Mouse (Mus musculus): Measurements from ENCODE around the gene Snx5. TPM values are rescaled to one million over a fixed set of nuclear protein-coding genes. Genes with fewer than 3 reads are reported as not detected.
A peak's percentile ranks its signal among the peaks of the same experiment; 100 is the strongest.

The Snx5 gene
- polyA plus RNA-seq, 1 experiment from 2014 or later, result 83.9 TPM

- no peak overlapping the region for H3K4me3 ChIP-seq (replicated peaks)
- ATAC-seq (ENCODE audit: low read depth) (no peak), DNase-seq (no peak)
- no peak overlapping the region for H3K9ac ChIP-seq
- peaks cover 33% of the 10 kb centered on the region for H3K36me3 ChIP-seq
- no peak overlapping the region for H3K27ac ChIP-seq
- no peaks in the 10 kb centered on the region for H3K27me3 ChIP-seq
- no peaks in the 10 kb centered on the region for H3K9me3 ChIP-seq (replicated peaks)
- peaks cover under 1% of the 10 kb centered on the region for H3K4me1 ChIP-seq (replicated peaks)
- WGBS (ENCODE audit: insufficient replicate concordance), result 64% methylated on average over 3 of the region's 3 CpGs
- no peak overlapping the region for H3K4me2 ChIP-seq
Measured at GRCm38 (mm10) chr2:144281417-144281816, 10.7 kb upstream of the Snx5 start.

GRCm38 (mm10) chr2:144280568-144280967, 9.9 kb upstream of the Snx5 start:
- no peak for DNase-seq
- Histone ChIP-seq H3K9ac (no peak overlapping the region), H3K9me3 (replicated peaks) (no peaks in the 10 kb centered on the region), H3K36me3 (peaks cover 37% of the 10 kb centered on the region), H3K4me3 (replicated peaks) (no peak overlapping the region), H3K4me1 (replicated peaks) (peaks cover 8% of the 10 kb centered on the region), H3K27ac (no peak overlapping the region), H3K27me3 (no peaks in the 10 kb centered on the region), H3K4me2 (no peak overlapping the region)
- no peak for ATAC-seq (ENCODE audit: low read depth)
- 78% methylated on average over 3 of the region's 3 CpGs for WGBS (ENCODE audit: insufficient replicate concordance)

DNA sequence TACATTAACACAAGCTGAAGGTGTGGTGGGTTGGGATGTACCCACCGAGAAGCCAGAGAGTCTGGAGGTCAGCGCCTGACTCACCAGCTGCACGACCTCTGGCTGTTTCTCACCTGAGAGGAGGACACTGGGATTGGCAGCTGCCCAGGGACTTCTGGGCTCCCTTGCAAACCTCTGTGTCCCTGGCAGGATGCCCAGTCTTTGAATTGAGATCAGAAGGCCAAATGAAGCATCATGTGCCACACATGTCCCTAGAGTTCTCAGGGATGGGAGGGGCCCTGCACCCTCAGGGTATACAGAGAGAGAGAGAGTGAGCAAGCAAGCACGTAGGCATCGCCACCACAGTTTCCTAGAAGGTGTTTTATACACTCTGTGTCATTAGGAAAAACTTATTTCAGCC, 9.0 kb upstream of the Snx5 start:
- WGBS (ENCODE audit: insufficient replicate concordance), result 71% methylated on average over 5 of the region's 5 CpGs
- H3K4me2 ChIP-seq, result no peak overlapping the region
- H3K9me3 ChIP-seq (replicated peaks), result no peaks in the 10 kb centered on the region
- H3K36me3 ChIP-seq, result peaks cover 39% of the 10 kb centered on the region
- no peak overlapping the region for H3K27ac ChIP-seq
- ATAC-seq (ENCODE audit: low read depth) (no peak), DNase-seq (no peak)
- no peak overlapping the region for H3K4me3 ChIP-seq (replicated peaks)
- peaks cover 16% of the 10 kb centered on the region for H3K4me1 ChIP-seq (replicated peaks)
- H3K9ac ChIP-seq, result no peak overlapping the region
- no peaks in the 10 kb centered on the region for H3K27me3 ChIP-seq

DNA sequence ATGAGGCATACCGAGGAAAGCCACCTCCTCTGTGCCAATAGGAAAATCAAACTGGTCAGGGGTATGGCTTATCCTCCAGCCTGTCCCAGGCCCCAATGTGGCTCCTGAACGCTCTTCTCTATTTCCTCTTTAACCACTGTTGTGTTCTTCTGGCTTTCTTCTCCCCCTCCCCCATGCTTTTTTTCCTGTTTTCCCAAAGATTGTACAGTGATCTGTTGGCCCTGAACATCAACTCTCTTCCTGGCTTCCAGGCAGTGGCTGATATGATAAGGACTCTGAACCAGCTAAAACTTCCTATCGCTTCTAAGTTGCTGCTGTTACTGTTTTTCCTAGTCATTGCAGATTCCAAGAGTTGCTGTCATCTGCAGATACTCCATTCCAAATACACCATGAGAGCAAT, 6.2 kb upstream of the Snx5 start:
- WGBS (ENCODE audit: insufficient replicate concordance), result 58% methylated on average over 3 of the region's 3 CpGs
- DNase-seq (no peak), ATAC-seq (ENCODE audit: low read depth) (0 out of 2 replicates have a peak, but pooled peaks have one; percentile 13)
- H3K9me3 ChIP-seq (replicated peaks), result no peaks in the 10 kb centered on the region
- no peak overlapping the region for H3K4me2 ChIP-seq
- no peak overlapping the region for H3K9ac ChIP-seq
- peaks cover 42% of the 10 kb centered on the region for H3K4me1 ChIP-seq (replicated peaks)
- no peak overlapping the region for H3K4me3 ChIP-seq (replicated peaks)
- no peak overlapping the region for H3K27ac ChIP-seq
- peaks cover 39% of the 10 kb centered on the region for H3K36me3 ChIP-seq
- no peaks in the 10 kb centered on the region for H3K27me3 ChIP-seq

GRCm38 (mm10) chr2:144274741-144275140, 4.0 kb upstream of the Snx5 start:
- H3K4me3 ChIP-seq (replicated peaks), result no peak overlapping the region
- ATAC-seq (ENCODE audit: low read depth), result no peak

GRCm38 (mm10) chr2:144272088-144272487, 1.4 kb upstream of the Snx5 start:
- Histone ChIP-seq H3K27me3 (no peaks in the 10 kb centered on the region), H3K4me2 (peak overlapping the region; percentile 85), H3K36me3 (peaks cover 22% of the 10 kb centered on the region), H3K4me3 (replicated peaks) (peak overlapping the region; percentile 94), H3K27ac (peak overlapping the region; percentile 47; the same call in 1 of the 2 replicates), H3K9ac (peak overlapping the region; percentile 42), H3K4me1 (replicated peaks) (peaks cover 64% of the 10 kb centered on the region), H3K9me3 (replicated peaks) (no peaks in the 10 kb centered on the region)
- WGBS (ENCODE audit: insufficient replicate concordance), result 70% methylated on average over 12 of the region's 12 CpGs
- ATAC-seq (ENCODE audit: low read depth) (no peak), DNase-seq (no peak)

More at GRCm38 (mm10) chr2:144274741-144275140, 4.0 kb upstream of the Snx5 start:
- Histone ChIP-seq H3K4me1 (replicated peaks) (peaks cover 50% of the 10 kb centered on the region), H3K36me3 (peaks cover 32% of the 10 kb centered on the region), H3K27ac (peak overlapping the region; percentile 63), H3K27me3 (no peaks in the 10 kb centered on the region), H3K9me3 (replicated peaks) (no peaks in the 10 kb centered on the region), H3K9ac (peak overlapping the region; percentile 44), H3K4me2 (peak overlapping the region; percentile 18)
- DNase-seq, result no peak
- 33% methylated on average over 8 of the region's 8 CpGs for WGBS (ENCODE audit: insufficient replicate concordance)

- no peak for DNase-seq
- peaks cover 71% of the 10 kb centered on the region for H3K4me1 ChIP-seq (replicated peaks)
- peaks cover 26% of the 10 kb centered on the region for H3K36me3 ChIP-seq
- H3K9me3 ChIP-seq (replicated peaks), result no peaks in the 10 kb centered on the region
- H3K9ac ChIP-seq, result peak overlapping the region; percentile 98
- H3K4me3 ChIP-seq (replicated peaks), result peak overlapping the region; percentile 94
- WGBS (ENCODE audit: insufficient replicate concordance), result under 1% methylated on average over 25 of the region's 33 CpGs
- H3K27me3 ChIP-seq, result no peaks in the 10 kb centered on the region
- ATAC-seq (ENCODE audit: low read depth), result no peak; the same call in 1 of the 2 replicates
- peak overlapping the region; percentile 92 for H3K27ac ChIP-seq
- H3K4me2 ChIP-seq, result peak overlapping the region; percentile 85
Measured at GRCm38 (mm10) chr2:144269679-144270475, 829 bp downstream of the Snx5 start.

DNA sequence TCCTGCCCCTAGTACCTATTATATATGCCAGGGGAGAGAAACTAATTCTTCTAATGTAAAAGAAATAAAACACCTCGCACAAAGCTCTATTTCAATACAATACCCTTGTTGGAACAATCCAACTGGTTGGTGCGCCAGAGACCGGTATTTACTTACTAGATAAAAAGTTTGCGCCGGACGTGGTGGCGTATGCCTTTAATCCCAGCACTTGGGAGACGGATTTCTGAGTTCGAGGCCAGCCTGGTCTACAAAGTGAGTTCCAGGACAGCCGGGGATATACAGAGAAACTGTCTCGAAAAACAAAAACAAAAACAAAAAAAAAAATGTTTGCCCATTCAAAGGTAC, 1.4 kb downstream of the Snx5 start:
- Histone ChIP-seq H3K4me3 (replicated peaks) (peak overlapping the region; percentile 94), H3K36me3 (peaks cover 32% of the 10 kb centered on the region), H3K27me3 (no peaks in the 10 kb centered on the region), H3K4me2 (peak overlapping the region; percentile 85), H3K27ac (peak overlapping the region; percentile 92; the same call in 1 of the 2 replicates), H3K9me3 (replicated peaks) (no peaks in the 10 kb centered on the region), H3K9ac (peak overlapping the region; percentile 98), H3K4me1 (replicated peaks) (peaks cover 71% of the 10 kb centered on the region)
- WGBS (ENCODE audit: insufficient replicate concordance), result under 1% methylated on average over 11 of the region's 11 CpGs
- no peak for DNase-seq
- ATAC-seq (ENCODE audit: low read depth), result no peak

DNA sequence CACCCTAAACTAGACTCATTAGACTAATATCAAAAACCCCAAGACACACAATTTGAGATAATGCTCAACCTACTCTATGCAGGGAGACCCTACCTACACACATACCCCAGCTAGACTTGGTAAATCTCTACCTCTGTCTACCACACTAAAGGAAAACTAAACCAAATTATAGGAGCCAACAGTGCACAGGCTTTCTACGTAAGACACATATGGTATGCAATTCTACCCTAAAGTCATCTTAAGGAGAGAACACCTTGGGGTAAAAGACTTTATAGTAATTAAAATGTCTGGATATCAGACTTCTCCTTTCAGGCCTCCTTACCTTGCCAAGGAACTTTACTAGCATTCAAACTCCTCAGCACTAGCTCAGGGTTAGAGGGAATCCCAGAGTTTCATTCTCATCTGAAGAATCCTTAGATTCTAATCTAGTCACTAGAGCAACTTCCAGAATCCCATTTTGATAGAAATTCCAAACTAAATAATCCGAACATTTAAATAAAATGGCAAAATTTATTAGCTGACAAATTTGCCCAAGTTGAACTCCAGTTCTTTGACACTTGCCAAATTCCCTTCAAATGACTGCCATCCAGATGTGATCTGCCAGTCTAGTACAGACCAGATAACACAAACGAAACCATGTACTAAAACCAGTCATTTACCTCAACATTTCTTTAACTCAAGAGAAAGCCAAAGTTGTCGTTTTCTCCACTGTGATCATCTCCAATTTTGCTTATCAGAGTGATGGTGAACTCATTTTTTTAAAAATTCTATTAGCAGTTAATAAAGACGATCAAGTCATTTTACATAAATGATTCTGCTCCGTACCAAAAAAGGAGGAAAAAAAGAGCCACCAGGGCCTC, 2.0 kb downstream of the Snx5 start:
- peak overlapping the region; percentile 92; the same call in 1 of the 2 replicates for H3K27ac ChIP-seq
- peak overlapping the region; percentile 98 for H3K9ac ChIP-seq
- H3K9me3 ChIP-seq (replicated peaks), result no peaks in the 10 kb centered on the region
- peak overlapping the region; percentile 85 for H3K4me2 ChIP-seq
- WGBS (ENCODE audit: insufficient replicate concordance), result 4% methylated on average over 6 of the region's 6 CpGs
- peaks cover 38% of the 10 kb centered on the region for H3K36me3 ChIP-seq
- no peak for ATAC-seq (ENCODE audit: low read depth)
- no peak for DNase-seq
- peak overlapping the region; percentile 94 for H3K4me3 ChIP-seq (replicated peaks)
- no peaks in the 10 kb centered on the region for H3K27me3 ChIP-seq
- H3K4me1 ChIP-seq (replicated peaks), result peaks cover 71% of the 10 kb centered on the region

DNA sequence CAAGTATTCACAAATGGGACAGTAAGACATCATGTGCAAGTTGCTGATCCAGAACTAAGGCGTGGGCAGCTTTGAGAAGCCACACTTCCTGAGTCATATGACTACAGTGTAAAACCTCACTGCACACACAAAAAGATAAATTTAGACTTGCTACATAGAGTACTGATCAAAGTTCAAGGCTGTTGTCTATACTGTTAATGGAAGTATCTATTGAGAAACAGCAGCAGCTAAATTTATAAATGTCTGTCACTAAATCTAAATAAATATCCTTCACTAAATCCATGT, 3.0 kb downstream of the Snx5 start:
- Histone ChIP-seq H3K4me3 (replicated peaks) (peak overlapping the region; percentile 94), H3K27me3 (no peaks in the 10 kb centered on the region), H3K4me2 (peak overlapping the region; percentile 85), H3K9ac (peak overlapping the region; percentile 98), H3K4me1 (replicated peaks) (peaks cover 71% of the 10 kb centered on the region), H3K27ac (peak overlapping the region; percentile 50; the same call in 1 of the 2 replicates), H3K36me3 (peaks cover 48% of the 10 kb centered on the region), H3K9me3 (replicated peaks) (no peaks in the 10 kb centered on the region)
- WGBS (ENCODE audit: insufficient replicate concordance), result 5% methylated on average over 1 of the region's 1 CpGs
- ATAC-seq (ENCODE audit: low read depth) (no peak), DNase-seq (no peak)

- H3K9me3 ChIP-seq (replicated peaks), result no peaks in the 10 kb centered on the region
- H3K27me3 ChIP-seq, result no peaks in the 10 kb centered on the region
- peak overlapping the region; percentile 98 for H3K9ac ChIP-seq
- H3K36me3 ChIP-seq, result peaks cover 51% of the 10 kb centered on the region
- WGBS (ENCODE audit: insufficient replicate concordance), result 22% methylated on average over 5 of the region's 5 CpGs
- H3K4me1 ChIP-seq (replicated peaks), result peaks cover 71% of the 10 kb centered on the region
- ATAC-seq (ENCODE audit: low read depth) (no peak), DNase-seq (no peak)
- H3K27ac ChIP-seq, result peak overlapping the region; percentile 50
- peak overlapping the region; percentile 94 for H3K4me3 ChIP-seq (replicated peaks)
- H3K4me2 ChIP-seq, result peak overlapping the region; percentile 85
Measured at GRCm38 (mm10) chr2:144267004-144267730, 3.5 kb downstream of the Snx5 start.

Measured in liver, embryonic 13.5 days (tissue).